Mouse (Mus musculus) T-helper 1 cell (primary cell): Measurements from ENCODE around the gene Arhgap24.

Experiments
- in situ Hi-C: fragments of 300-600 bp; cut with MboI, MseI; formaldehyde crosslinking; loops from one replicate; pipeline ENCODE4 v1.15.1; 2025; ENCODE audit warnings: high pct_unique_total_duplicates

The Arhgap24 gene

DNA sequence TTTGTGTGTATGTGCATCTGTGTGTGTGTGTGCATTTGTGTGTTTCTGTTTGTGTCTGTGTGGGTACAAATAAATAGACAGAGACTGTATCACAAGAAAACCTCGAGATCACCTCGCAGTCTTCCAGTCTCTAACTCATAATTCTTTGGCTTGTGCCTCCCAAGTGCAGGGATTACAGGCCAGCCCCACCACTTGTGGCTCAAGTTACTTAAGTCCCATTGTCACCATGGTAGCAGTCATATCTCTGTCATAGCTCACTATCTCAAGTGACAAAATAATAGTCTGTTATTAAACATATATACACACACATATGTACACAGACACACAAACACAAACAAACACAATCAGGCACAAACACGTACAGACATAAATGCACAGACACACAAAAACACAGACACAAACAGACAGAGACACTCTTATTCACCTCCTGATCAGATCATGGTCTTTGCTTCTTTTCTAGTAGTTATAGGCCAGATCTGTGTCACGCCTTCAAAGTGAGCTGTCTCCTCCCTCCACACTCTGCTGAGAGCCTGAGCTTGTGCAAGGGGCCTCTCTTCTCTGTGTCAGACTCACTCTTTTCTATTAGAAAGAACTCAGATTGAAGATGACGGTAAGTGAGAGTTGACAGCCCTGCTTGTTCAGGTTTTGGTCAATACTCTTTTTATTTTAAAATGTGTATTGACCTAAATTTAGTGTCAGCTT is 261.5 kb downstream of the Arhgap24 start:
- in situ Hi-C loops: no loop called here

GRCm38 (mm10) chr5:102743436-102743835 is 262.2 kb downstream of the Arhgap24 start:
- in situ Hi-C loops: no loop called here

GRCm38 (mm10) chr5:102744051-102744450 is 262.9 kb downstream of the Arhgap24 start:
- in situ Hi-C loops: no loop called here

DNA sequence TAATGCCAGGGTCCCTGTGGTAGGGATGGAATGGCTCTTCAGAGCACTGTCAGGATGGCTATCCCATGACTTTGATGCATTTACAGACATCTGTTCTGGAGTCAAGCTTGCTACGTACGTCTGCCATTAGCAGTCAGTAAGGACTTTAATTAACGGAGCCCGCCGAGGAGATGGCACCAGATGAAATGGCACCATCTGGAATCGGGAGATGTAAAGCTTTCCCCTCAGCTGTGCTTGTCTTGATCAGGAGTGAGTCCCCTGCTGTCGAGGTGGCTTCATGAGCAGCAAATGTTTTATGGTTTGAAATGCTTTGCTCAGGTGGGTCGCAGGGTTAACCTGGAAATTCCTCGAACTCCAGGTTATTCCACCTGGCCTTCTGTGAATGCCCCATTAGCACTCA is 267.0 kb downstream of the Arhgap24 start:
- in situ Hi-C loops: no loop called here

GRCm38 (mm10) chr5:102749020-102749419 is 267.8 kb downstream of the Arhgap24 start:
- in situ Hi-C loops: no loop called here

- in situ Hi-C loops: no loop called here
Measured at GRCm38 (mm10) chr5:102750674-102751073, 269.5 kb downstream of the Arhgap24 start.

DNA sequence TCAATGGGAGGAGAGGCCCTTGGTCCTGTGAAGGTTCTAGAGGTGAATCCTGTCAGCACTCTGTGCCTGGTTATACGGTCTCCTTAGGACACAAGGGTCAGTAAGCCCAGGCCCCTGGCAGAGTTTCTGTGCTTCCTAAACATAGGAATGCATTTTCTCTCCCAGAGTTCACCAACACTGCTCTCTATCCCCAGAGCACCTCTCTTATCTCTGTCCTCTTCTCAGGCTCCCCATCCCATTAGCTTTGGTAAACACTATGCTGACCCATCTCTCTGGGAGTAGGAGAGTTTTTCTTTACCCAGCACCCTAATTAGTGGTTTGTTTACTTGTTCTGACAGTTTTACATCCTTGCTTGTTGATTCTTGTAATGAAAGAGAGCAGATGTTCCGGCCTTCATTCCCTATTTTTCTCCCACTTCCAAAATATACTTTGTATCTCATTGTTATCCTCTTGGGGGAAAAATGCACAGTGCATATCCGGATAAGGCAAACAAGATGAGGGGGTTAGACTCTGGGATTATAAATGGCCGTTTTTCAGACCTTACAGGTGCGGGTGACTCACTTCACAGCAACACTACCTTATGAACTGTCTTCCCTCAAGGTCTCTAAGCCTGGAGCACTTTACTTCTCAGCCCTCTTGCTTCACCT is 270.6 kb downstream of the Arhgap24 start:
- in situ Hi-C loops: no loop called here

GRCm38 (mm10) chr5:102752308-102752663 is 271.1 kb downstream of the Arhgap24 start:
- in situ Hi-C loops: no loop called here

GRCm38 (mm10) chr5:102757040-102757439 is 275.8 kb downstream of the Arhgap24 start:
- in situ Hi-C loops: no loop called here

DNA sequence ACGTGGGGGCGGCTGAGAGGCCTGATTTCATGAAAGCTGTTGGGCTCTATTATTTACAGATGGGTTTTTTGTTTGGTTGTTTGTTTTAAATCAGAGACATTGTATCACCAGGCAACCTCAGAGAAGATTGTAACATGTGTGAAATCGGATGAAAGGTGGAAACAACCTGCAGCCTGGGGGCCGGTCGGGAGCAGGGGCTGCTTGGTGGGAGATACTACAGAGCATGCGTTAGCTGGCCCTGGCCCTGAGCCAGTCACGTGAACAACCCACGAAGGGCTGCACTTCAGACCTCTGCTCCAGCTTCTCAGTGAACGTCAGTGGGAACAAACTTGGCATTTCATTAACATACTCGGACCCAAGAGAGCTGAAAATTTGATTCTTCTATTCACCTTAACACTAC is 284.5 kb downstream of the Arhgap24 start:
- in situ Hi-C loops: no loop called here

DNA sequence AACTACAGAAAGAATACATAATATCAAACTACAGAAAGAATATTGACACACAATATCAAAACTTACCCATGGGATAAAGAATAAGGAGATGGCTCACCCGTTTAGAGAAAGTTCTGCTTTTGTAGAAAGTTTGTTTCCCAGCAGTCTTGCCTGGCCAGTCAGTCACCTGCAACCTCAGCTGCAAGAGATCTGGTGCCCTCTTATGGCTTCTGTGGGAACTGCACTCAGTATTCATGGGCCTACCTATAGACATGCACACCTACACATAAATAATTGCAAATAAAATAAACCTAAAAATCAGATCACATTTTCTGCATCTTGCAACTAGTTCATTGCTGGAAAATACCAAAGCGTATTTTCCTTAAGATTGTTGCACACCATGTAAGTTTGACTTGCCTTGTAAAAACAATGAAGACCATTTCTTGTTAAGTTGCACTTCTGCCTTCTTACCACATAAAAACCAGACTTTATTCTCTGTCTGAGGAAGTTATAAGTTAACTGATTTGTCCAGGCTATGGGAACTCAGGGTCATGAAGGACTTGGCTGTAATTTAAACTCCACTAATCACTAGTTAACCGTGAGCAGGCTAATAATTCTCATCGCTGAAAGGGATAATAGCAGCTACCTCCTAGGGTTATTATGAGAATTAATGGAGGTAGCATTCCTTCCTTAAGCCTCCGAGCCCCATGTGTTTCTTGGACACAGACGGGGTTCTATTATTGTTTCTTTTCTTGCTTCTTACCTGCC is 285.3 kb downstream of the Arhgap24 start:
- in situ Hi-C loops: no loop called here

GRCm38 (mm10) chr5:102767058-102767444 is 285.9 kb downstream of the Arhgap24 start:
- in situ Hi-C loops: no loop called here

DNA sequence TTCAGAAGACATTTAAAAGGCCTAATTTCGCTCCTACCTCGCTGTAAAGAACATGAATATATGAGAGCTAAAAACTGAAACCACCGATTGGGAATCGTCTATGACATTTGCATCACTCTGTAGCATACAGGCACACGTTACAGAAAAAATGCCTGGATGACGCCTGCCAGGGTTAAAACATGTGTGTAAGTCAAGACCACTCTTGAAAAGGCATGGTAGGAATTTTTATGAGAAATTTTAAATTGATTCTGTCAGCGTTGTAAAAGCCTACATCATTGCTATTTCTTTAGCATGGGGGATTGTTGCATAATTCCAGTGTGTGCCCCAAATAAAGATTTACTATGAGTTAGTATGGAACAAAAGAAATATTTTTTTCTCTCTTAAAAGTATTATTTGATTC is 286.6 kb downstream of the Arhgap24 start:
- in situ Hi-C loops: no loop called here

- in situ Hi-C loops: no loop called here
Measured at GRCm38 (mm10) chr5:102768385-102769080, 287.3 kb downstream of the Arhgap24 start.

GRCm38 (mm10) chr5:102770611-102771010 is 289.4 kb downstream of the Arhgap24 start:
- in situ Hi-C loops: no loop called here

DNA sequence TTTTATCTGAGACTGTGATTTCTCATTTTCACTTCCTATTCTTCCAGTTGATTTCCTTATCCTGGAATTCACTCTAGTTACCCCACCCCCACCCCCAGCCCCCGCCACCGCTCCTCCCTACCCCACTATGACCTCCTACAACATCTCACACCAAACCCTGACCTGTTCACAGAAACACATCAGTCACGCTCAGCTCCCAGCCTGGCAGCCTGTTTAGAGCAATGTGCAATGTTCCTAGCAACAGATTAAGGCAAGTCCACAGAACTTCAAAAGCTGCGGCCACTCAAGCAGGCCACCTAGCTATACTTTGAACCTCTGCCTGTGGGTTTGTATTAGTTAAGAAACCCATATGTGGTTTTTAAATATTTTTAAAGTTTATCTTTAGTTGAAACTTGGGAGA is 293.3 kb downstream of the Arhgap24 start:
- in situ Hi-C loops: no loop called here

- in situ Hi-C loops: no loop called here
Measured at GRCm38 (mm10) chr5:102777255-102777654, 296.1 kb downstream of the Arhgap24 start.

DNA sequence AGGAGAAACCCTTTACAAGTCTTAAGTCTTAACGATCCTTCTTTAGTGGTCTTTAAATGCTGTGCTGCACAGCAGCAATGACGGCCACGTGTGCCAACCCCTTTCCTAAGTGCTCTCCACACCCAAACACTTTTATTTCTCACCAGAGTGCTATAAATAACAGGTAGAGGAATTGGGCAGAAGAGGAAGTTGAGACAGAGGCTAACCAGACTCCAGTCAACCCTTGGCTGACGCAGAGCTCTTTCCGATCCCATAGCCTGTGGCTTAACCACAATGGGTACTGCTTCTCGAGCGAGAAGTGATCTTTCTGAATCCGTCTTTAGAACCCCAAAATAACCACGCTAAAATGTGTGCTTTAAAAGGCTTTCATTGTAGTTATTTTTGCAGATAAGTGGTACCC is 296.7 kb downstream of the Arhgap24 start:
- in situ Hi-C loops: no loop called here

DNA sequence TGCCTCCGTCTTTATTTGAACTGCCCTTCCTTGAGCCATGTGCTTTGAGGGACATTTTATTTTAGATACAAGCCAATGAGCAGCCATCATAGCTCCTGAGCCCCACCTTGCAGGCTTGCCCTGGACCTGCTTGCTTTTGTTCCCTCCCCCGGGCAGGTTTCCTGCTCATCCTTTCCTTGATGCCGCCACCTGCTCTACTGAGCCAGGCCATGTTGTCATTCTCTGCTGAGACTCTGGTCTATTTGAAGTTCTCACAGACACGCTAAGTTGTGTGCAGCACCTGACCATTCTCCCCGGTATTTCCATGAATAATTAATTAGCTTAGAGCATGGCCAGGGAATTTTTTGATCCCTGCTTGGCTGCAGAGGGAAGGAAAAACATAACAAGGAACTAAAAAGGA is 297.1 kb downstream of the Arhgap24 start:
- in situ Hi-C loops: no loop called here

DNA sequence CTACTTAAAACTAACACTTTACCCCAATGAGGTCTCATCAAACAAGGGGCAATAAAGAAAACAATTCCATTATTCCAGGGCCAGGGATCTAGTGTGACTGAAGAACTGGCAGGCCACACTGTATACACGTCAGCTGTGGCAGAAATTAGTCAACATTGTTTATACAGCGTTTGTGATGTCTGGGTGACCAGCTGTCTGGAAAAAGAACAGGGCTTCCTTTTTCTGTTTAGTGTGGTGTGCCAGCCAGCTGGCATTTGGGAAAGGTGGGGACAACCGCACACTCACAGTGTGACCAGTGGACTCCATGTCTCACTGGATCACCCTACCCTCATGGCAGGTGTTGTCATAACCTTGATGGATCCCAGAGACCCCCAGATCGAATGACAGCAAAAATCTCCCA is 302.4 kb downstream of the Arhgap24 start:
- in situ Hi-C loops: no loop called here

DNA sequence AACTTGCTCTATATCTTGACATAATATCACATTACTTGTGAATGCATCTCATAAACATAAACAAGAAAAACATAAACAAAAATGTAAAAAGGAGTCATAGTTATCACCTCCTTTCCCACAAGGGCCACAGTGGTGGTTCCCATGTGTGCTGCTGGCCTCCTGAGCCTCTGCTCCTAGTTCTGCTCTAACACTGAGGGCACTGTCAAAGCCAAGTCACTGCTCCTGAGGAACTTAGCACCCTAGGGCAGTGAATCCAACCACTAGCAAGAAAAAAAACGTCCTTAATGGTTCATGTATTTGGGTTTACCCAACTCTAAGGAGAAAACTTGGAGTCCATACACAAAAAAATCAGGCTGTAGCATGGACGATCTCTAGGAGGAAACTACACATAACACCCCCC is 304.9 kb downstream of the Arhgap24 start:
- in situ Hi-C loops: no loop called here

- in situ Hi-C loops: no loop called here
Measured at GRCm38 (mm10) chr5:102788437-102788836, 307.2 kb downstream of the Arhgap24 start.
